Mouse (Mus musculus) liver, postnatal 0 days (tissue): ENCODE measurements around the gene Slc8a3.

ENCODE experiments used
- CTCF ChIP-seq: sonication (generic); IDR thresholded peaks from 2 replicates; pipeline ENCODE4 v1.5.1; 2016; ENCODE audit warnings: antibody characterized with exemption, low read depth
- EP300 ChIP-seq: IDR thresholded peaks from 2 replicates; pipeline ENCODE4 v1.6.1; 2016; ENCODE audit warnings: antibody characterized with exemption, low read depth, mild to moderate bottlenecking

GRCm38 (mm10) chr12:81184967-81185366 lies 148.0 kb downstream of the Slc8a3 start:
- TF ChIP-seq CTCF (no peak), EP300 (no peak)
